Mouse (Mus musculus): ENCODE results near the gene Psmd3. TPM values are rescaled to one million over a fixed set of nuclear protein-coding genes. Genes with fewer than 3 reads are reported as not detected.
"Not testable (repeated sequence)": the region's sequence is repeated elsewhere in the genome, so short reads cannot be mapped to it uniquely, and the experiment has no call there.

The Psmd3 gene
- total and polyA plus RNA-seq, 2 experiments from 2014 or later: 129 to 182 TPM

- WGBS: 64% methylated on average over 5 of the region's 5 CpGs
- no peak overlapping the region for H3K4me2 ChIP-seq (ENCODE audit: low read depth, low read length, poor library complexity, severe bottlenecking)
- H3K27me3 ChIP-seq (ENCODE audit: insufficient read depth, low read length): 0 out of 2 replicates have a peak, but pooled peaks cover 4% of the 10 kb centered on the region
- DNase-seq (ENCODE audit: low spot score) (no peak), ATAC-seq (ENCODE audit: low FRiP score) (no peak)
- H3K4me3 ChIP-seq (ENCODE audit: low read depth, low read length): no peak overlapping the region
- H3K4me1 ChIP-seq (ENCODE audit: insufficient read depth, low read length): no peaks in the 10 kb centered on the region
- no peak overlapping the region for H3K9ac ChIP-seq (replicated peaks; ENCODE audit: low read length, poor library complexity, severe bottlenecking)
- no peaks in the 10 kb centered on the region for H3K9me3 ChIP-seq (ENCODE audit: low read length)
- no peak for TF ChIP-seq CTCF (IDR thresholded peaks at IDR 0.05)
- no peak overlapping the region for H3K27ac ChIP-seq (ENCODE audit: low read depth, low read length)
- H3K36me3 ChIP-seq (ENCODE audit: insufficient read depth, low read length): no peaks in the 10 kb centered on the region
These were observed 10.5 kb upstream of the Psmd3 start for GRCm38 (mm10) chr11:98671857-98672256.

GRCm38 (mm10) chr11:98672482-98672881 is 9.9 kb upstream of the Psmd3 start:
- H3K4me2 ChIP-seq (ENCODE audit: low read depth, low read length, poor library complexity, severe bottlenecking): no peak overlapping the region
- H3K4me1 ChIP-seq (ENCODE audit: insufficient read depth, low read length): no peaks in the 10 kb centered on the region
- no peaks in the 10 kb centered on the region for H3K36me3 ChIP-seq (ENCODE audit: insufficient read depth, low read length)
- H3K4me3 ChIP-seq (ENCODE audit: low read depth, low read length): no peak overlapping the region
- 0 out of 2 replicates have a peak, but pooled peaks cover 4% of the 10 kb centered on the region for H3K27me3 ChIP-seq (ENCODE audit: insufficient read depth, low read length)
- H3K9me3 ChIP-seq (ENCODE audit: low read length): no peaks in the 10 kb centered on the region
- ATAC-seq (ENCODE audit: low FRiP score) (no peak), DNase-seq (ENCODE audit: low spot score) (no peak)
- H3K9ac ChIP-seq (replicated peaks; ENCODE audit: low read length, poor library complexity, severe bottlenecking): no peak overlapping the region
- no peak for TF ChIP-seq CTCF (IDR thresholded peaks at IDR 0.05)
- 90% methylated on average over 5 of the region's 5 CpGs for WGBS
- H3K27ac ChIP-seq (ENCODE audit: low read depth, low read length): no peak overlapping the region

DNA sequence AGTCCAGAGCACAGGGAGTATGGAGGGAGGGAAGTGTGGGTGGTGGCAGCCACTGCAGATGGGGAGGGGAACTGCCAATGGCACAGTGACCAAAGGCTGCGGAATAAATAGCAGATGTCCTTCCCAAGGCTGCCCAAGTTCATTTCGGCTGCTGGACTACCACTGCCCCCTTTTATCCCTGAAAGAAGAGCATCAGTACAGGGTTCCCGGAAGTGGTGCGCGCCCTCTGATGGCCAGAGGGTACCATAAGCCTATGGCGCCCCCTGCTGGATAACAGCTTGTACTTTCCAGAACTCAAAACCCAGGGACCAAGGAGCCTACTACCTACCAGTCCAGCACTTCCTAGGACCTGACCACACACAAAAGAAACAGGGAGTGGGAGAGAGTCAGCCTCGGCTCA is 9.2 kb upstream of the Psmd3 start:
- peak; percentile 69 for TF ChIP-seq CTCF (IDR thresholded peaks at IDR 0.05)
- H3K9me3 ChIP-seq (ENCODE audit: low read length); H3K4me3 ChIP-seq (ENCODE audit: low read depth, low read length); H3K4me1 ChIP-seq (ENCODE audit: insufficient read depth, low read length); H3K27me3 ChIP-seq (ENCODE audit: insufficient read depth, low read length); H3K9ac ChIP-seq (replicated peaks; ENCODE audit: low read length, poor library complexity, severe bottlenecking); H3K27ac ChIP-seq (ENCODE audit: low read depth, low read length); ATAC-seq (ENCODE audit: low FRiP score); H3K36me3 ChIP-seq (ENCODE audit: insufficient read depth, low read length); H3K4me2 ChIP-seq (ENCODE audit: low read depth, low read length, poor library complexity, severe bottlenecking): not testable (repeated sequence)
- WGBS: 3% methylated on average over 6 of the region's 7 CpGs
- DNase-seq (ENCODE audit: low spot score): peak; percentile 75

- 45% methylated on average over 7 of the region's 7 CpGs for WGBS
These were observed 6.5 kb upstream of the Psmd3 start for GRCm38 (mm10) chr11:98675829-98676363.

GRCm38 (mm10) chr11:98680023-98680422 is 2.3 kb upstream of the Psmd3 start:
- 94% methylated on average over 1 of the region's 1 CpGs for WGBS
- no peak overlapping the region for H3K27ac ChIP-seq (ENCODE audit: low read depth, low read length)
- no peak overlapping the region for H3K9ac ChIP-seq (replicated peaks; ENCODE audit: low read length, poor library complexity, severe bottlenecking)
- no peak overlapping the region for H3K4me2 ChIP-seq (ENCODE audit: low read depth, low read length, poor library complexity, severe bottlenecking)
- H3K4me1 ChIP-seq (ENCODE audit: insufficient read depth, low read length): 0 out of 2 replicates have a peak, but pooled peaks cover 5% of the 10 kb centered on the region
- no peaks in the 10 kb centered on the region for H3K36me3 ChIP-seq (ENCODE audit: insufficient read depth, low read length)
- no peak for ATAC-seq (ENCODE audit: low FRiP score)
- peak; percentile 28; the same call in 1 of the 2 replicates for TF ChIP-seq CTCF (IDR thresholded peaks at IDR 0.05)
- H3K9me3 ChIP-seq (ENCODE audit: low read length): no peaks in the 10 kb centered on the region
- no peak overlapping the region for H3K4me3 ChIP-seq (ENCODE audit: low read depth, low read length)
- no peaks in the 10 kb centered on the region for H3K27me3 ChIP-seq (ENCODE audit: insufficient read depth, low read length)
- no peak for DNase-seq (ENCODE audit: low spot score)

More at GRCm38 (mm10) chr11:98675829-98676363, 6.5 kb upstream of the Psmd3 start:
- Histone ChIP-seq H3K4me3 (ENCODE audit: low read depth, low read length) (no peak overlapping the region), H3K9ac (replicated peaks; ENCODE audit: low read length, poor library complexity, severe bottlenecking) (no peak overlapping the region), H3K27me3 (ENCODE audit: insufficient read depth, low read length) (no peaks in the 10 kb centered on the region), H3K27ac (ENCODE audit: low read depth, low read length) (no peak overlapping the region), H3K36me3 (ENCODE audit: insufficient read depth, low read length) (no peaks in the 10 kb centered on the region), H3K4me1 (ENCODE audit: insufficient read depth, low read length) (no peaks in the 10 kb centered on the region), H3K4me2 (ENCODE audit: low read depth, low read length, poor library complexity, severe bottlenecking) (no peak overlapping the region), H3K9me3 (ENCODE audit: low read length) (no peaks in the 10 kb centered on the region)
- no peak for TF ChIP-seq CTCF (IDR thresholded peaks at IDR 0.05)
- no peak for DNase-seq (ENCODE audit: low spot score)
- no peak for ATAC-seq (ENCODE audit: low FRiP score)

DNA sequence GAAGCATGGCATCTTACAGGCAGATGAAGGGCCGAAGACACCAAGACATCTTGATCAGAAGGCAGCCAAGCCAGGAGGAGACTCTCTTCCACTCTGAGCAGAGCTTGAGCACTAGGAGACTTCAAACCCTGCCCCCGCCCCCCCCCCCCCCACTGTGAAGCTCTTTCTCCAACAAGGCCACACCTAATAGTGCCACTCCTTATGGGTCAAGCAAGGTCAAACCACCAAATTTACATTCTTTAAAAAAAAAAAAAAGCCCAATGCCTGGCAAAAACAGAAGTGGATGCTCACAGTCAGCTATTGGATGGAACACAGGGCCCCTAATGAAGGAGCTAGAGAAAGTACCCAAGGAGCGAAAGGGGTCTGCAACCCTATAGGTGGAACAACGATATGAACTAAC is 1.8 kb upstream of the Psmd3 start:
- not testable (repeated sequence) for H3K9me3 ChIP-seq (ENCODE audit: low read length); H3K27ac ChIP-seq (ENCODE audit: low read depth, low read length); H3K4me2 ChIP-seq (ENCODE audit: low read depth, low read length, poor library complexity, severe bottlenecking); H3K4me3 ChIP-seq (ENCODE audit: low read depth, low read length); H3K9ac ChIP-seq (replicated peaks; ENCODE audit: low read length, poor library complexity, severe bottlenecking); H3K36me3 ChIP-seq (ENCODE audit: insufficient read depth, low read length); ATAC-seq (ENCODE audit: low FRiP score); H3K27me3 ChIP-seq (ENCODE audit: insufficient read depth, low read length); DNase-seq (ENCODE audit: low spot score); H3K4me1 ChIP-seq (ENCODE audit: insufficient read depth, low read length)
- WGBS: 89% methylated on average over 4 of the region's 4 CpGs
